Mouse (Mus musculus) erythroid progenitor cell, adult 5-6 weeks (primary cell): ENCODE results near the gene Myl3. TPM values are rescaled to one million over a fixed set of nuclear protein-coding genes. Genes with fewer than 3 reads are reported as not detected.

ENCODE experiments used
- ATAC-seq: replicated peaks from 2 replicates; pipeline ENCODE4 v1.8.0; 2016; ENCODE audit warnings: moderate number of reproducible peaks, mild to moderate bottlenecking, moderate TSS enrichment, inconsistent platforms; ENCODE audit not compliant: poor library complexity, low FRiP score, severe bottlenecking
- total RNA-seq, 2 experiments: library from RNA; stranded (forward) in 1 of 2; stranded (reverse) in 1 of 2; fragments of 150-400 nt in 1 of 2; fragments of 186-747, 209-891 nt in 1 of 2; gene quantifications; 2 replicates each; pipeline versions ENCODE4 v1.2.3 to v1.2.4; 2015 to 2017; ENCODE audit warnings: low replicate concordance in 2 of 2

Myl3 gene
- total RNA-seq, 2 experiments from 2014 or later, result not detected

GRCm38 (mm10) chr9:110725721-110726135 is 15.9 kb upstream of the Myl3 start:
- ATAC-seq, result no peak

GRCm38 (mm10) chr9:110726867-110727266 is 14.8 kb upstream of the Myl3 start:
- ATAC-seq, result no peak

- no peak for ATAC-seq
Measured at GRCm38 (mm10) chr9:110729841-110730240, 11.8 kb upstream of the Myl3 start.

- no peak for ATAC-seq
Measured at GRCm38 (mm10) chr9:110731859-110732258, 9.8 kb upstream of the Myl3 start.

GRCm38 (mm10) chr9:110732623-110733022 is 9.0 kb upstream of the Myl3 start:
- ATAC-seq, result no peak

GRCm38 (mm10) chr9:110733102-110733501 is 8.6 kb upstream of the Myl3 start:
- ATAC-seq, result no peak

- no peak for ATAC-seq
Measured at GRCm38 (mm10) chr9:110734154-110734553, 7.5 kb upstream of the Myl3 start.

GRCm38 (mm10) chr9:110736362-110736761 is 5.3 kb upstream of the Myl3 start:
- ATAC-seq, result no peak

- ATAC-seq, result no peak
Measured at GRCm38 (mm10) chr9:110738054-110738453, 3.6 kb upstream of the Myl3 start.

GRCm38 (mm10) chr9:110739961-110740360 is 1.7 kb upstream of the Myl3 start:
- no peak for ATAC-seq

- no peak for ATAC-seq
Measured at GRCm38 (mm10) chr9:110742295-110742950, 762 bp downstream of the Myl3 start.

- ATAC-seq, result no peak
Measured at GRCm38 (mm10) chr9:110742951-110743455, 1.3 kb downstream of the Myl3 start.

- ATAC-seq, result no peak
Measured at GRCm38 (mm10) chr9:110743456-110744323, 2.0 kb downstream of the Myl3 start.

- no peak for ATAC-seq
Measured at GRCm38 (mm10) chr9:110745752-110746151, 4.1 kb downstream of the Myl3 start.

GRCm38 (mm10) chr9:110746238-110746637 is 4.6 kb downstream of the Myl3 start:
- ATAC-seq, result no peak

- no peak for ATAC-seq
Measured at GRCm38 (mm10) chr9:110746961-110747360, 5.3 kb downstream of the Myl3 start, which contains the start of gene Pth1r. Gene Pth1r, minus strand, starts transcription at chr9:110747145.

GRCm38 (mm10) chr9:110748451-110748850 is 6.8 kb downstream of the Myl3 start:
- ATAC-seq, result no peak

GRCm38 (mm10) chr9:110750404-110751187 is 8.9 kb downstream of the Myl3 start:
- ATAC-seq, result no peak

- no peak for ATAC-seq
Measured at GRCm38 (mm10) chr9:110751412-110751811, 9.8 kb downstream of the Myl3 start.

- ATAC-seq, result no peak
Measured at GRCm38 (mm10) chr9:110752917-110753435, 11.3 kb downstream of the Myl3 start.
